Mouse (Mus musculus) embryonic facial prominence, embryonic 15.5 days (tissue): Measurements from ENCODE around the gene Majin. TPM values are rescaled to one million over a fixed set of nuclear protein-coding genes. Genes with fewer than 3 reads are reported as not detected.

Experiments
- ATAC-seq: fragments of 200-750 bp; cut with Nextera tagmentation; 2 replicates; pipeline ENCODE4 v1.8.0; 2017; ENCODE audit warnings: low read depth, moderate TSS enrichment; ENCODE audit not compliant: insufficient number of reproducible peaks, low FRiP score, low TSS enrichment
- H3K27ac ChIP-seq: fragments of 300-500 bp; sonication (generic); replicated peaks from 2 replicates; pipeline ENCODE4 v1.5.1; 2015; ENCODE audit warnings: mild to moderate bottlenecking, inconsistent platforms
- H3K27me3 ChIP-seq: fragments of 300-500 bp; sonication (generic); 2 replicates; pipeline ENCODE4 v1.6.1; 2015; ENCODE audit warnings: inconsistent platforms
- H3K36me3 ChIP-seq: fragments of 300-500 bp; sonication (generic); 2 replicates; pipeline ENCODE4 v1.6.1; 2015; ENCODE audit warnings: mild to moderate bottlenecking, inconsistent platforms
- H3K4me1 ChIP-seq: fragments of 300-500 bp; sonication (generic); 2 replicates; pipeline ENCODE4 v1.6.1; 2015; ENCODE audit warnings: inconsistent platforms
- H3K4me2 ChIP-seq: fragments of 300-500 bp; sonication (generic); replicated peaks from 2 replicates; pipeline ENCODE4 v1.6.1; 2015; ENCODE audit warnings: mild to moderate bottlenecking, inconsistent platforms
- H3K4me3 ChIP-seq: fragments of 300-500 bp; sonication (generic); replicated peaks from 2 replicates; pipeline ENCODE4 v1.5.1; 2015; ENCODE audit warnings: mild to moderate bottlenecking, inconsistent platforms
- H3K9ac ChIP-seq: fragments of 300-500 bp; sonication (generic); 2 replicates; pipeline ENCODE4 v1.6.1; 2015; ENCODE audit warnings: inconsistent platforms
- H3K9me3 ChIP-seq: fragments of 300-500 bp; sonication (generic); replicated peaks from 2 replicates; pipeline ENCODE4 v1.6.1; 2016; ENCODE audit warnings: inconsistent platforms
- WGBS: fragments of 180-500 bp; shearing (Covaris S2); methylation state at CpG from one replicate; pipeline ENCODE4 v1.1.7; 2015; 5-methylcytosine and 5-hydroxymethylcytosine counted together
- polyA plus RNA-seq: library from polyadenylated mRNA; unstranded; fragments of >200 nt; fragmentation: Nextera tagmentation; extraction: Ambion mirVana; gene quantifications from 2 replicates; pipeline ENCODE4 v1.2.1, GENCODE M21; 2015

The Majin gene
- polyA plus RNA-seq, 1 experiment from 2014 or later: 0.13 TPM

- no peak for ATAC-seq
- no peaks in the 10 kb centered on the region for H3K27me3 ChIP-seq
- no peak overlapping the region for H3K9ac ChIP-seq
- 76% methylated on average over 4 of the region's 4 CpGs for WGBS
- H3K36me3 ChIP-seq: no peaks in the 10 kb centered on the region
- H3K27ac ChIP-seq: no peak overlapping the region
- no peak overlapping the region for H3K4me3 ChIP-seq
- H3K4me1 ChIP-seq: no peaks in the 10 kb centered on the region
- no peaks in the 10 kb centered on the region for H3K9me3 ChIP-seq
- no peak overlapping the region for H3K4me2 ChIP-seq
These were observed 17.4 kb upstream of the Majin start for GRCm38 (mm10) chr19:6166750-6167149.

GRCm38 (mm10) chr19:6171215-6171614 lies 13.0 kb upstream of the Majin start:
- no peak overlapping the region for H3K4me3 ChIP-seq
- 84% methylated on average over 8 of the region's 8 CpGs for WGBS
- no peak overlapping the region for H3K27ac ChIP-seq
- ATAC-seq: no peak
- no peaks in the 10 kb centered on the region for H3K27me3 ChIP-seq
- no peak overlapping the region for H3K4me2 ChIP-seq
- no peaks in the 10 kb centered on the region for H3K9me3 ChIP-seq
- H3K9ac ChIP-seq: no peak overlapping the region
- no peaks in the 10 kb centered on the region for H3K4me1 ChIP-seq
- H3K36me3 ChIP-seq: no peaks in the 10 kb centered on the region

GRCm38 (mm10) chr19:6174771-6175170 lies 9.4 kb upstream of the Majin start:
- WGBS: 42% methylated on average over 5 of the region's 5 CpGs
- H3K36me3 ChIP-seq: no peaks in the 10 kb centered on the region
- no peak overlapping the region for H3K4me3 ChIP-seq
- no peaks in the 10 kb centered on the region for H3K27me3 ChIP-seq
- ATAC-seq: no peak
- no peak overlapping the region for H3K27ac ChIP-seq
- no peaks in the 10 kb centered on the region for H3K4me1 ChIP-seq
- no peak overlapping the region for H3K9ac ChIP-seq
- H3K4me2 ChIP-seq: no peak overlapping the region
- H3K9me3 ChIP-seq: no peaks in the 10 kb centered on the region

- Histone ChIP-seq H3K4me1 (no peaks in the 10 kb centered on the region), H3K9me3 (no peaks in the 10 kb centered on the region), H3K36me3 (no peaks in the 10 kb centered on the region), H3K9ac (no peak overlapping the region), H3K27me3 (no peaks in the 10 kb centered on the region), H3K27ac (no peak overlapping the region), H3K4me2 (no peak overlapping the region), H3K4me3 (no peak overlapping the region)
- no peak for ATAC-seq
- WGBS: 86% methylated on average over 6 of the region's 6 CpGs
These were observed 5.4 kb upstream of the Majin start for GRCm38 (mm10) chr19:6178775-6179174.

GRCm38 (mm10) chr19:6181629-6182028 lies 2.6 kb upstream of the Majin start:
- Histone ChIP-seq H3K27me3 (no peaks in the 10 kb centered on the region), H3K9me3 (no peaks in the 10 kb centered on the region), H3K9ac (no peak overlapping the region), H3K4me2 (no peak overlapping the region), H3K4me1 (no peaks in the 10 kb centered on the region), H3K4me3 (no peak overlapping the region), H3K36me3 (no peaks in the 10 kb centered on the region), H3K27ac (no peak overlapping the region)
- no peak for ATAC-seq
- 13% methylated on average over 5 of the region's 5 CpGs for WGBS

- Histone ChIP-seq H3K4me1 (no peaks in the 10 kb centered on the region), H3K4me3 (no peak overlapping the region), H3K36me3 (no peaks in the 10 kb centered on the region), H3K9ac (no peak overlapping the region), H3K27me3 (no peaks in the 10 kb centered on the region), H3K4me2 (no peak overlapping the region), H3K9me3 (no peaks in the 10 kb centered on the region), H3K27ac (no peak overlapping the region)
- peak; percentile 79 for ATAC-seq
- 8% methylated on average over 3 of the region's 3 CpGs for WGBS
These were observed 1.7 kb upstream of the Majin start for GRCm38 (mm10) chr19:6182534-6182933.

- no peaks in the 10 kb centered on the region for H3K36me3 ChIP-seq
- H3K4me3 ChIP-seq: no peak overlapping the region
- ATAC-seq: no peak
- 74% methylated on average over 2 of the region's 2 CpGs for WGBS
- no peak overlapping the region for H3K4me2 ChIP-seq
- no peaks in the 10 kb centered on the region for H3K27me3 ChIP-seq
- no peak overlapping the region for H3K27ac ChIP-seq
- H3K9me3 ChIP-seq: no peaks in the 10 kb centered on the region
- no peak overlapping the region for H3K9ac ChIP-seq
- no peaks in the 10 kb centered on the region for H3K4me1 ChIP-seq
These were observed 20.1 kb downstream of the Majin start for GRCm38 (mm10) chr19:6204265-6204664.

- no peaks in the 10 kb centered on the region for H3K9me3 ChIP-seq
- no peak overlapping the region for H3K9ac ChIP-seq
- no peak for ATAC-seq
- no peak overlapping the region for H3K4me2 ChIP-seq
- H3K36me3 ChIP-seq: no peaks in the 10 kb centered on the region
- no peaks in the 10 kb centered on the region for H3K4me1 ChIP-seq
- no peaks in the 10 kb centered on the region for H3K27me3 ChIP-seq
- WGBS: 44% methylated on average over 5 of the region's 5 CpGs
- peak overlapping the region; percentile 48; the same call in 1 of the 2 replicates for H3K27ac ChIP-seq
- H3K4me3 ChIP-seq: no peak overlapping the region
These were observed 22.5 kb downstream of the Majin start for GRCm38 (mm10) chr19:6206716-6207115.

- Histone ChIP-seq H3K4me2 (no peak overlapping the region), H3K4me3 (no peak overlapping the region), H3K27me3 (no peaks in the 10 kb centered on the region), H3K27ac (no peak overlapping the region), H3K9ac (no peak overlapping the region), H3K9me3 (no peaks in the 10 kb centered on the region), H3K4me1 (no peaks in the 10 kb centered on the region), H3K36me3 (no peaks in the 10 kb centered on the region)
- ATAC-seq: no peak
- 84% methylated on average over 6 of the region's 6 CpGs for WGBS
These were observed 32.0 kb downstream of the Majin start for GRCm38 (mm10) chr19:6216046-6216705.

GRCm38 (mm10) chr19:6218606-6219005 lies 34.4 kb downstream of the Majin start:
- Histone ChIP-seq H3K4me2 (no peak overlapping the region), H3K9ac (no peak overlapping the region), H3K4me3 (no peak overlapping the region), H3K9me3 (no peaks in the 10 kb centered on the region), H3K27me3 (no peaks in the 10 kb centered on the region), H3K36me3 (no peaks in the 10 kb centered on the region), H3K4me1 (no peaks in the 10 kb centered on the region), H3K27ac (no peak overlapping the region)
- WGBS: 49% methylated on average over 6 of the region's 6 CpGs
- ATAC-seq: no peak

GRCm38 (mm10) chr19:6226135-6226534 lies 41.9 kb downstream of the Majin start, which contains the start of gene Gpha2:
TSS of gene Gpha2 (plus strand) at chr19:6226380.
- H3K4me2 ChIP-seq: no peak within 1 kb of the TSS
- no peaks in the 10 kb centered on the region for H3K9me3 ChIP-seq
- WGBS: 27% methylated on average over 2 of the region's 2 CpGs
- ATAC-seq: peak; percentile 37; the same call in 1 of the 2 replicates
- H3K4me1 ChIP-seq: peaks cover 10% of the 10 kb centered on the region; the same call in 1 of the 2 replicates
- H3K9ac ChIP-seq: no peak within 1 kb of the TSS
- H3K27me3 ChIP-seq: no peaks in the 10 kb centered on the region
- H3K4me3 ChIP-seq: no peak within 1 kb of the TSS
- peaks cover 43% of the 10 kb centered on the region for H3K36me3 ChIP-seq
- H3K27ac ChIP-seq: 0 out of 2 replicates have a peak within 1 kb of the TSS, but pooled peaks have one; percentile 5

GRCm38 (mm10) chr19:6226763-6227162 lies 42.6 kb downstream of the Majin start:
- ATAC-seq: no peak
- H3K4me2 ChIP-seq: no peak overlapping the region
- H3K36me3 ChIP-seq: peaks cover 50% of the 10 kb centered on the region
- H3K27me3 ChIP-seq: no peaks in the 10 kb centered on the region
- H3K4me3 ChIP-seq: no peak overlapping the region
- no peak overlapping the region for H3K9ac ChIP-seq
- H3K9me3 ChIP-seq: no peaks in the 10 kb centered on the region
- H3K27ac ChIP-seq: no peak overlapping the region
- H3K4me1 ChIP-seq: peaks cover 10% of the 10 kb centered on the region; the same call in 1 of the 2 replicates
- WGBS: 85% methylated on average over 14 of the region's 14 CpGs
